Mouse (Mus musculus) right cerebral cortex, postnatal 14 days (tissue): ENCODE data around the gene Kcns3.
"Not testable (repeated sequence)": the region's sequence is repeated elsewhere in the genome, so short reads cannot be mapped to it uniquely, and the experiment has no call there.

Experiments
- DNase-seq: peaks from one replicate; pipeline ENCODE4 v3.0.0; 2022

Kcns3 gene

GRCm38 (mm10) chr12:11066865-11067264, 84.0 kb downstream of the Kcns3 start:
- no peak for DNase-seq

- DNase-seq: not testable (repeated sequence)
These were observed 98.2 kb downstream of the Kcns3 start for GRCm38 (mm10) chr12:11052676-11053075.

- DNase-seq: no peak
These were observed 109.0 kb downstream of the Kcns3 start for GRCm38 (mm10) chr12:11041821-11042220.
